Mouse (Mus musculus): Measurements from ENCODE around the gene Pom121l2. TPM values are rescaled to one million over a fixed set of nuclear protein-coding genes. Genes with fewer than 3 reads are reported as not detected.

Gene Pom121l2
- total RNA-seq, 1 experiment: 0.31 TPM

DNA sequence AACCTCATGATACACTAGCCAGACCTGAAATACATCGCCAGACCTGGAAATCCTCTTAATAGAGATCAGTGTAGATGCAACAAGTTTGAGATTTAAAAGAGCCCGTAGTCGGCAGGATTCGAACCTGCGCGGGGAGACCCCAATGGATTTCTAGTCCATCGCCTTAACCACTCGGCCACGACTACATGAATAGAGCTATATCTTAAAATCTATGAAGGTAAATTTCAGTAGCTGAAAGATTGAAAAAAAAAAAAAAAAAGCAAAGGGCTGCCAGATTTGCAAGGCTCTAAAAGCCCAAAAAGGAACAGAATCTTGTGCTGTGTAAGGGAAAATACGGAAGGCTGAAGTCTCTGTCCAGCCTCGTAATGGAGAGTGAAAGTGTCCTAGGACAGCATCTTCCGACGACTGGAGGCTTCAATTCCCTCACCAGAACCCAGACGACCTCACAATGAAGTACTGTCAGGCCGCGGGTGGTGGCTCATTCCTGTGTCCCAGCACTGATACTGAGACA is 40.1 kb upstream of the Pom121l2 start:
- TF ChIP-seq CHD2 (IDR thresholded peaks at IDR 0.05; ENCODE audit: low read depth, low read length): no peak
- no peak for TF ChIP-seq ZC3H11A (IDR thresholded peaks at IDR 0.05; ENCODE audit: borderline replicate concordance, low read depth, low read length)
- peak; percentile 74 for TF ChIP-seq MAFK (IDR thresholded peaks at IDR 0.05; ENCODE audit: insufficient read depth, low read depth, low read length)
- peak; percentile 98 for TF ChIP-seq ZNF384 (IDR thresholded peaks at IDR 0.05; ENCODE audit: low read depth, low read length)
- 0 out of 2 replicates have a peak, but pooled peaks have one; percentile 28 for TF ChIP-seq HCFC1 (IDR thresholded peaks at IDR 0.05; ENCODE audit: borderline replicate concordance, insufficient read depth, low read length)
- H3K27ac ChIP-seq (ENCODE audit: insufficient read depth, low read depth, low read length, poor library complexity, severe bottlenecking): no peak overlapping the region; the same call in 1 of the 2 replicates
- H3K4me1 ChIP-seq (ENCODE audit: control insufficient read depth in 2 of 2, insufficient read depth in 2 of 2, low read length in 2 of 2, poor library complexity in 1 of 2): peaks cover 0 to under 1% of the 10 kb centered on the region in 2 experiments; a peak in 2 of 4 replicates
- H3K9me3 ChIP-seq (ENCODE audit: control insufficient read depth, insufficient read depth, low read depth, low read length): no peaks in the 10 kb centered on the region
- in situ Hi-C loops (cut with MboI; ENCODE audit: low sequenced_read_pairs in 2 of 2, unreplicated experiment in 2 of 2): loop anchor here in 1 of 2 experiments (25.0 kb wide), 1 partner anchor 679 kb away; no protein-coding TSS in a partner anchor
- peak overlapping the region; percentile 34; the same call in 1 of the 2 replicates for H3K9ac ChIP-seq (ENCODE audit: insufficient read depth, low read depth, low read length, poor library complexity, severe bottlenecking)
- no peaks in the 10 kb centered on the region for H3K36me3 ChIP-seq (ENCODE audit: control insufficient read depth, insufficient read depth, low read length, poor library complexity, severe bottlenecking)
- H3K4me3 ChIP-seq (ENCODE audit: insufficient read depth in 1 of 2, low read depth in 1 of 2, low read length in 2 of 2, poor library complexity in 1 of 2, severe bottlenecking in 1 of 2): peak overlapping the region; percentile 62 to 67
- DNase-seq (ENCODE audit: low read depth, low spot score): no peak

DNA sequence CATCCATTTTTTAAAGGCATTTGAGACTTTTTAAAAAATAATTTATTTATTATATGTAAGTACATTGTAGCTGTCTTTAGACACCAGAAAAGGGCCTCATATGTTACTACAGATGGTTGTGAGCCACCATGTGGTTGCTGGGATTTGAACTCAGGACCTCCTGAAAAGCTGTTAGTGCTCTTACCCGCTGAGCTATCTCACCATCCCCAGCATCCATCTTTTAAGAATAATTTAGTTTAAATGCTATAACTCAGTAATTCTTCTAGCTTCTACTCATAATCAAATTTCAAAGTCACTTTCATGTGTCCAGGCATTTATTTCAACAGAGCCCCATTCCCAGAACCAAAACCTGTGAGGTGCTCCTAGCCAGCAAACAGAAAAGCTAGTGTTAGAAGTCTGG is 37.4 kb upstream of the Pom121l2 start:
- in situ Hi-C loops (cut with MboI; ENCODE audit: low sequenced_read_pairs in 2 of 2, unreplicated experiment in 2 of 2): loop anchor here in 1 of 2 experiments (25.0 kb wide), 1 partner anchor 681 kb away; no protein-coding TSS in a partner anchor

DNA sequence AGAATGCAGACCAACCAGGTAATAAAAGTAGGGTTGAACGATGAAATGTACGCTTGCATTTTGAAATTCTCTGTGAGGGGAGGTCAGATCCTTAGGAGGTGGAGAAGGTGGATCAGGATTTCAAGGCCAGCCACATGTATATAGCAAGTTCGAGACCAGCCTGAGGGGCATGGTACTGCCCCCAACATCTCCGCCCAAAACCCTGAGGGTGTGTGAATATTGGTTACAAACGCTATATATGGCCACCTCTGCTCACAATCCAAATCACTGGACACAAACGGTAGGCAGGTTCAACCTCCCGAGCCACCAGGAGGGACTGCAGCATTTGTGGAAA is 36.4 kb upstream of the Pom121l2 start:
- DNase-seq (ENCODE audit: low read depth, low spot score): no peak
- Histone ChIP-seq H3K9ac (ENCODE audit: insufficient read depth, low read depth, low read length, poor library complexity, severe bottlenecking) (peak overlapping the region; percentile 32; the same call in 1 of the 2 replicates), H3K4me1 (ENCODE audit: control insufficient read depth in 2 of 2, insufficient read depth in 2 of 2, low read length in 2 of 2, poor library complexity in 1 of 2) (peaks cover 0 to 3% of the 10 kb centered on the region in 2 experiments; a peak in 1 of 4 replicates), H3K9me3 (ENCODE audit: control insufficient read depth, insufficient read depth, low read depth, low read length) (no peaks in the 10 kb centered on the region), H3K36me3 (ENCODE audit: control insufficient read depth, insufficient read depth, low read length, poor library complexity, severe bottlenecking) (peaks cover 1% of the 10 kb centered on the region; the same call in 1 of the 2 replicates), H3K4me3 (ENCODE audit: insufficient read depth in 1 of 2, low read depth in 1 of 2, low read length in 2 of 2, poor library complexity in 1 of 2, severe bottlenecking in 1 of 2) (peak overlapping the region; percentile 85 to 93), H3K27ac (ENCODE audit: insufficient read depth, low read depth, low read length, poor library complexity, severe bottlenecking) (no peak overlapping the region)
- in situ Hi-C loops (cut with MboI; ENCODE audit: low sequenced_read_pairs in 2 of 2, unreplicated experiment in 2 of 2): loop anchor here in 1 of 2 experiments (25.0 kb wide), 1 partner anchor 682 kb away; no protein-coding TSS in a partner anchor
- TF ChIP-seq ZNF384 (IDR thresholded peaks at IDR 0.05; ENCODE audit: low read depth, low read length): no peak
- no peak for TF ChIP-seq HCFC1 (IDR thresholded peaks at IDR 0.05; ENCODE audit: borderline replicate concordance, insufficient read depth, low read length)
- TF ChIP-seq ZC3H11A (IDR thresholded peaks at IDR 0.05; ENCODE audit: borderline replicate concordance, low read depth, low read length): no peak
- no peak for TF ChIP-seq MAFK (IDR thresholded peaks at IDR 0.05; ENCODE audit: insufficient read depth, low read depth, low read length)
- TF ChIP-seq CHD2 (IDR thresholded peaks at IDR 0.05; ENCODE audit: low read depth, low read length): no peak; the same call in 1 of the 2 replicates

More for the DNA sequence above, 37.4 kb upstream of the Pom121l2 start:
- Histone ChIP-seq H3K36me3 (ENCODE audit: control insufficient read depth, insufficient read depth, low read length, poor library complexity, severe bottlenecking) (peaks cover 1% of the 10 kb centered on the region; the same call in 1 of the 2 replicates), H3K9ac (ENCODE audit: insufficient read depth, low read depth, low read length, poor library complexity, severe bottlenecking) (no peak overlapping the region), H3K4me1 (ENCODE audit: control insufficient read depth in 2 of 2, insufficient read depth in 2 of 2, low read length in 2 of 2, poor library complexity in 1 of 2) (peaks cover 0 to 3% of the 10 kb centered on the region in 2 experiments; a peak in 1 of 4 replicates), H3K27ac (ENCODE audit: insufficient read depth, low read depth, low read length, poor library complexity, severe bottlenecking) (no peak overlapping the region), H3K4me3 (ENCODE audit: insufficient read depth in 1 of 2, low read depth in 1 of 2, low read length in 2 of 2, poor library complexity in 1 of 2, severe bottlenecking in 1 of 2) (no peak overlapping the region), H3K9me3 (ENCODE audit: control insufficient read depth, insufficient read depth, low read depth, low read length) (no peaks in the 10 kb centered on the region)
- DNase-seq (ENCODE audit: low read depth, low spot score): no peak
- TF ChIP-seq ZC3H11A (IDR thresholded peaks at IDR 0.05; ENCODE audit: borderline replicate concordance, low read depth, low read length) (no peak), CHD2 (IDR thresholded peaks at IDR 0.05; ENCODE audit: low read depth, low read length) (no peak), HCFC1 (IDR thresholded peaks at IDR 0.05; ENCODE audit: borderline replicate concordance, insufficient read depth, low read length) (no peak), MAFK (IDR thresholded peaks at IDR 0.05; ENCODE audit: insufficient read depth, low read depth, low read length) (no peak), ZNF384 (IDR thresholded peaks at IDR 0.05; ENCODE audit: low read depth, low read length) (no peak)

DNA sequence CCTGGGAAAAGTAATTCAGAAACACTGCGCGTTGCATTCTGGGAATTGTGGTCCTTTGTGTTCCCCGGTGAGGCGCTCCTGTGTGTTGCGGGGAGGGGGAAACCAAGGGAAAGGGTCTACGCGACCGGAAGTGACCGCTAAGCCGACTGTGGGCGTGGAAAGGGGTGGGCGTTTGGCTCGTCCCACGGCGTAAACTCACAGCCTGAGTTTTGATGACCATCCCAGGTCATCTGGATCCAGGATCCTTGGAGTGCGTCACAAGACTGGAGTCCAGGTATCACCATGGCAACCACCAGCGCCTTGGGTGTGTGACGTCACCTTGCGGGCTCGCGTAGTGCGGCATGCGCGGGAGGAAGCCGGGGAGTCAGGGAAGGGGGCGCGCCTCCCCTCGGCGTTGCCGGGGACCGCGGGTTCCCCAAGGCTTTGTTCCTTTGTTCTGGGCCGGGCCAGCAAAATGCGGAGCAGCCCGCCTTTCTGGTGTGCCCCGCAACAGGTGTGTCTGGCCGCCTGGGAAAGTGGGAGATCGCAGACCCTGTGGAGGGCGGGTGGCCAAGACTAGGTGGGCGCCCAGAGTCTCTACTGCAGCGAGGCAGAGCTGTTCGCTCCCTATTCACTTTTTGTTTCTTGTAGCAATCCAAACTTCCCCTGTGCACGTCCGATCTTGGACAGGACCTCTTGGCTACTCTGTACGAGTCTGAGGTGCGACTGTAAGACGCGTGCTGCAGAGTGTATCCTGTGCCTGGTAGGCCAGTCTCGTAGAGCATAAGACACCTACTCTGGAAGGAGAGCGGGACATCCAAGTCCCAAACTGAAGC is 35.9 kb upstream of the Pom121l2 start, which contains the start of gene Zfp184:
Gene Zfp184, plus strand, starts transcription at position 169 of the 815 bp plus-strand sequence.
- Histone ChIP-seq H3K36me3 (ENCODE audit: control insufficient read depth, insufficient read depth, low read length, poor library complexity, severe bottlenecking) (peaks cover 2% of the 10 kb centered on the region; the same call in 1 of the 2 replicates), H3K4me1 (ENCODE audit: control insufficient read depth in 2 of 2, insufficient read depth in 2 of 2, low read length in 2 of 2, poor library complexity in 1 of 2) (peaks cover 0 to 3% of the 10 kb centered on the region in 2 experiments; a peak in 1 of 4 replicates), H3K9ac (ENCODE audit: insufficient read depth, low read depth, low read length, poor library complexity, severe bottlenecking) (peak within 1 kb of the TSS; percentile 84), H3K9me3 (ENCODE audit: control insufficient read depth, insufficient read depth, low read depth, low read length) (no peaks in the 10 kb centered on the region), H3K4me3 (ENCODE audit: insufficient read depth in 1 of 2, low read depth in 1 of 2, low read length in 2 of 2, poor library complexity in 1 of 2, severe bottlenecking in 1 of 2) (peak within 1 kb of the TSS; percentile 85 to 93), H3K27ac (ENCODE audit: insufficient read depth, low read depth, low read length, poor library complexity, severe bottlenecking) (peak within 1 kb of the TSS; percentile 41; the same call in 1 of the 2 replicates)
- DNase-seq (ENCODE audit: low read depth, low spot score): peak; percentile 98
- TF ChIP-seq ZC3H11A (IDR thresholded peaks at IDR 0.05; ENCODE audit: borderline replicate concordance, low read depth, low read length) (no peak), MAFK (IDR thresholded peaks at IDR 0.05; ENCODE audit: insufficient read depth, low read depth, low read length) (no peak), ZNF384 (IDR thresholded peaks at IDR 0.05; ENCODE audit: low read depth, low read length) (no peak), CHD2 (IDR thresholded peaks at IDR 0.05; ENCODE audit: low read depth, low read length) (no peak; the same call in 1 of the 2 replicates), HCFC1 (IDR thresholded peaks at IDR 0.05; ENCODE audit: borderline replicate concordance, insufficient read depth, low read length) (peak; percentile 88)
- in situ Hi-C loops (cut with MboI; ENCODE audit: low sequenced_read_pairs in 2 of 2, unreplicated experiment in 2 of 2): loop anchor here in 1 of 2 experiments (25.0 kb wide), 1 partner anchor 683 kb away; no protein-coding TSS in a partner anchor
